Mouse (Mus musculus): ENCODE data around the gene Plxna2. TPM values are rescaled to one million over a fixed set of nuclear protein-coding genes. Genes with fewer than 3 reads are reported as not detected.

The Plxna2 gene
- polyA plus RNA-seq, 1 experiment from 2014 or later: 6.5 TPM

DNA sequence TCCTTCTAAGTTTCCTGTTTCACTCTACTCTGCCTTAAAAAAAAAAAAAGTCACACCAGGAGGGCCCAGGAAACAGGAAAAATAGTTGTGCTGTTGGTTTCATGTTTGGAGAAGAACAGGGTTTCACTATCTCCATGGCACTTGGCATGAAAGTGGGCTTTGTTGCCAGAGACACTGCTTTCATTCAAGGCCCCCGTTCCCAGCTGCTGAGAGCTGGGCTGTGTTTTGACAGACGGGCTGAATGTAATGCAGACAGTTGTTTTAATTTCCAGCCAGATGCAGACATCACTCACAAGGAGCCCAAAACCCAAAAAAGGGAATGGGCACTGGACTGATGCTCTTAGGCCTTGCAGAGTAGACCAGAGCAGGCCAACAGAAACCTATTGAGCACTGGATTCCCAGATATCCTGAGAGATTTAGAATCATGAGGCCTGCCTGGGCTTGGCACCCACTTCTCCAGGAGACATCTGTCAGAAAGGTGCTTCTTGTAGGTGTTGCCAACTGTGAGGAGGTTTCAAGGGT is 124.9 kb downstream of the Plxna2 start:
- Histone ChIP-seq H3K4me1 (ENCODE audit: control insufficient read depth in 2 of 2, insufficient read depth in 2 of 2, low read length in 2 of 2) (peaks cover 13 to 46% of the 10 kb centered on the region in 2 experiments), H3K4me3 (ENCODE audit: control insufficient read depth in 1 of 2, insufficient read depth in 1 of 2, low read depth in 1 of 2, low read length in 2 of 2) (no peak overlapping the region), H3K9ac (ENCODE audit: low read length) (no peak overlapping the region), H3K27me3 (ENCODE audit: control insufficient read depth, insufficient read depth, low read length) (no peaks in the 10 kb centered on the region), H3K36me3 (ENCODE audit: control insufficient read depth, insufficient read depth, low read length) (no peaks in the 10 kb centered on the region), H3K9me3 (ENCODE audit: control insufficient read depth, low read length) (no peaks in the 10 kb centered on the region), H3K27ac (replicated peaks in 1 of 2; ENCODE audit: control insufficient read depth in 1 of 2, insufficient read depth in 1 of 2, low read depth in 2 of 2, low read length in 2 of 2) (peak overlapping the region; percentile 17 to 48; a peak in 1 of 4 replicates), H3K4me2 (ENCODE audit: low read length) (no peak overlapping the region)
- WGBS: 27% methylated on average over 2 of the region's 2 CpGs
- no peak for ATAC-seq (ENCODE audit: insufficient number of reproducible peaks, insufficient read depth, low FRiP score, low read depth)

- H3K27ac ChIP-seq (replicated peaks in 1 of 2; ENCODE audit: control insufficient read depth in 1 of 2, insufficient read depth in 1 of 2, low read depth in 2 of 2, low read length in 2 of 2): no peak overlapping the region
- no peaks in the 10 kb centered on the region for H3K27me3 ChIP-seq (ENCODE audit: control insufficient read depth, insufficient read depth, low read length)
- no peaks in the 10 kb centered on the region for H3K9me3 ChIP-seq (ENCODE audit: control insufficient read depth, low read length)
- no peak overlapping the region for H3K4me2 ChIP-seq (ENCODE audit: low read length)
- H3K4me3 ChIP-seq (ENCODE audit: control insufficient read depth in 1 of 2, insufficient read depth in 1 of 2, low read depth in 1 of 2, low read length in 2 of 2): no peak overlapping the region
- H3K36me3 ChIP-seq (ENCODE audit: control insufficient read depth, insufficient read depth, low read length): peaks cover 6% of the 10 kb centered on the region; the same call in 1 of the 2 replicates
- ATAC-seq (ENCODE audit: insufficient number of reproducible peaks, insufficient read depth, low FRiP score, low read depth): no peak
- WGBS: 77% methylated on average over 2 of the region's 2 CpGs
- no peak overlapping the region for H3K9ac ChIP-seq (ENCODE audit: low read length)
- H3K4me1 ChIP-seq (ENCODE audit: control insufficient read depth in 2 of 2, insufficient read depth in 2 of 2, low read length in 2 of 2): peaks cover 10 to 33% of the 10 kb centered on the region in 2 experiments
Observed at GRCm38 (mm10) chr1:194745177-194745934, 127.3 kb downstream of the Plxna2 start.

- Histone ChIP-seq H3K9me3 (ENCODE audit: control insufficient read depth, low read length) (no peaks in the 10 kb centered on the region), H3K9ac (ENCODE audit: low read length) (no peak overlapping the region), H3K36me3 (ENCODE audit: control insufficient read depth, insufficient read depth, low read length) (peaks cover 19% of the 10 kb centered on the region), H3K4me1 (ENCODE audit: control insufficient read depth in 2 of 2, insufficient read depth in 2 of 2, low read length in 2 of 2) (peaks cover 10 to 33% of the 10 kb centered on the region in 2 experiments), H3K4me2 (ENCODE audit: low read length) (no peak overlapping the region), H3K27ac (replicated peaks in 1 of 2; ENCODE audit: control insufficient read depth in 1 of 2, insufficient read depth in 1 of 2, low read depth in 2 of 2, low read length in 2 of 2) (no peak overlapping the region), H3K27me3 (ENCODE audit: control insufficient read depth, insufficient read depth, low read length) (no peaks in the 10 kb centered on the region), H3K4me3 (ENCODE audit: control insufficient read depth in 1 of 2, insufficient read depth in 1 of 2, low read depth in 1 of 2, low read length in 2 of 2) (no peak overlapping the region)
- 46% methylated on average over 6 of the region's 6 CpGs for WGBS
- peak; percentile 50; the same call in 1 of the 2 replicates for ATAC-seq (ENCODE audit: insufficient number of reproducible peaks, insufficient read depth, low FRiP score, low read depth)
Observed at GRCm38 (mm10) chr1:194746332-194747249, 128.6 kb downstream of the Plxna2 start.

DNA sequence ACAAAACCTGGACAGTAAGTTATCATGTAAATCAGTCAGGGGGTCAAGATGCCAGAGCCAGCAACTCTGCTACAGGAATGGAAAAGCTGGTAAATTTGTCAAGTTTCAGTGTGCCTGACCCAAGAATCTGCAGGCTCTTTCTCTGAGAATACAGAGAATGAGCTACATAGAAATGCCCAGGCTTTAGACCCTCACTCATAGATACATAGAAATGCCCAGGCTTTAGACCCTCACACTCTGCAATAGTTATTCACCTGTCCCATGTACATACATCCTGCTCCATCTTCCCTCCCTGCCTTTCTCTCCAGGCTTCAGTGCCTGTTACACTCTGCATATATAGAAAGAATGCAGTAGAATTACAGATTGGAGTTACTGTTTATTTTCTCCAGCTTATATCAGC is 129.2 kb downstream of the Plxna2 start:
- Histone ChIP-seq H3K4me1 (ENCODE audit: control insufficient read depth in 2 of 2, insufficient read depth in 2 of 2, low read length in 2 of 2) (peaks cover 10 to 33% of the 10 kb centered on the region in 2 experiments), H3K27ac (replicated peaks in 1 of 2; ENCODE audit: control insufficient read depth in 1 of 2, insufficient read depth in 1 of 2, low read depth in 2 of 2, low read length in 2 of 2) (no peak overlapping the region), H3K27me3 (ENCODE audit: control insufficient read depth, insufficient read depth, low read length) (no peaks in the 10 kb centered on the region), H3K4me2 (ENCODE audit: low read length) (no peak overlapping the region), H3K9ac (ENCODE audit: low read length) (no peak overlapping the region), H3K4me3 (ENCODE audit: control insufficient read depth in 1 of 2, insufficient read depth in 1 of 2, low read depth in 1 of 2, low read length in 2 of 2) (no peak overlapping the region), H3K36me3 (ENCODE audit: control insufficient read depth, insufficient read depth, low read length) (peaks cover 25% of the 10 kb centered on the region), H3K9me3 (ENCODE audit: control insufficient read depth, low read length) (no peaks in the 10 kb centered on the region)
- no peak for ATAC-seq (ENCODE audit: insufficient number of reproducible peaks, insufficient read depth, low FRiP score, low read depth)

DNA sequence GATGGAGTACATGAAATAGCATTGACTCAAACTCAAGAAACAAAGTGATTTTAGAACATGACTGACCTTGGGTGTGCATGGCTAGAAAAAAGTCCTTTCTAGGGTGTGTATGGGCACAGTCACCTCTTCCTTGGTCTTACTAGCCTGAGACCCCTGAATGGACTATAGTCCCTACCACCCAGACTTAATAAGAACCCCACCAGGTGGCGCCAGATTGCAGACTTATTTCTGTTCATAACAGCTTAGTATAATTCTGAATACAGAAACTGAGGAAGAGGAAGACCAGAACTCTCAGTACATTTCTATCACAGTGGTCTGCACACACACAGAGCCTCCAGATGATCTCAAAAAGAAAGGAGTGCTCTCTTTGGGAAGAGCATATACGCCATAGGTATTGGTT is 135.2 kb downstream of the Plxna2 start:
- WGBS: 50% methylated on average over 2 of the region's 2 CpGs
- ATAC-seq (ENCODE audit: insufficient number of reproducible peaks, insufficient read depth, low FRiP score, low read depth): no peak

DNA sequence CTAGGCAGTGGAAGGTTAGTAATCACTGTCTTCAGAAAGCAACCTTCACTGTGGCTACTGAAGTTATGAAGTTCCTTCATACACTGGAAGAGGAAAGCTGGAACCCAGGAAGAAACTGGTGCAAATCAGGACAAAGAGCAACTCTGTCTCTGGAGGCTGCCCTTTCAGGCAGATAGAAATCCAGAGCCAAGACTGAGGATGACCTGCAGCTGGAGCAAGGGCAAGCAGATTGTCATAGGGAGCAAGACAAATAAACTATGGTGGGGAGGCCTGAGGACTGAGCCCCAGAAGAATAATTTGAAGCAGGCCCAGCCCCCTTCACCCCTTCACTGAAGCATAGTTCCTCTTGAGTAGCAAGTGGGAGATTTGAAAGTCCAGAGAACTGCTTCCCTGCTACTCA is 138.0 kb downstream of the Plxna2 start:
- Histone ChIP-seq H3K4me3 (ENCODE audit: control insufficient read depth in 1 of 2, insufficient read depth in 1 of 2, low read depth in 1 of 2, low read length in 2 of 2) (no peak overlapping the region), H3K27me3 (ENCODE audit: control insufficient read depth, insufficient read depth, low read length) (no peaks in the 10 kb centered on the region), H3K36me3 (ENCODE audit: control insufficient read depth, insufficient read depth, low read length) (peaks cover 57% of the 10 kb centered on the region), H3K9ac (ENCODE audit: low read length) (no peak overlapping the region), H3K4me1 (ENCODE audit: control insufficient read depth in 2 of 2, insufficient read depth in 2 of 2, low read length in 2 of 2) (no peaks in the 10 kb centered on the region), H3K9me3 (ENCODE audit: control insufficient read depth, low read length) (no peaks in the 10 kb centered on the region), H3K4me2 (ENCODE audit: low read length) (no peak overlapping the region), H3K27ac (replicated peaks in 1 of 2; ENCODE audit: control insufficient read depth in 1 of 2, insufficient read depth in 1 of 2, low read depth in 2 of 2, low read length in 2 of 2) (no peak overlapping the region)
- ATAC-seq (ENCODE audit: insufficient number of reproducible peaks, insufficient read depth, low FRiP score, low read depth): no peak

More for the DNA sequence above, 135.2 kb downstream of the Plxna2 start:
- no peaks in the 10 kb centered on the region for H3K27me3 ChIP-seq (ENCODE audit: control insufficient read depth, insufficient read depth, low read length)
- no peak overlapping the region for H3K9ac ChIP-seq (ENCODE audit: low read length)
- H3K4me1 ChIP-seq (ENCODE audit: control insufficient read depth in 2 of 2, insufficient read depth in 2 of 2, low read length in 2 of 2): peaks cover 0 to under 1% of the 10 kb centered on the region in 2 experiments; a peak in 1 of 4 replicates
- H3K4me3 ChIP-seq (ENCODE audit: control insufficient read depth in 1 of 2, insufficient read depth in 1 of 2, low read depth in 1 of 2, low read length in 2 of 2): no peak overlapping the region
- H3K27ac ChIP-seq (replicated peaks in 1 of 2; ENCODE audit: control insufficient read depth in 1 of 2, insufficient read depth in 1 of 2, low read depth in 2 of 2, low read length in 2 of 2): no peak overlapping the region
- no peak overlapping the region for H3K4me2 ChIP-seq (ENCODE audit: low read length)
- H3K9me3 ChIP-seq (ENCODE audit: control insufficient read depth, low read length): no peaks in the 10 kb centered on the region
- peaks cover 62% of the 10 kb centered on the region for H3K36me3 ChIP-seq (ENCODE audit: control insufficient read depth, insufficient read depth, low read length)

DNA sequence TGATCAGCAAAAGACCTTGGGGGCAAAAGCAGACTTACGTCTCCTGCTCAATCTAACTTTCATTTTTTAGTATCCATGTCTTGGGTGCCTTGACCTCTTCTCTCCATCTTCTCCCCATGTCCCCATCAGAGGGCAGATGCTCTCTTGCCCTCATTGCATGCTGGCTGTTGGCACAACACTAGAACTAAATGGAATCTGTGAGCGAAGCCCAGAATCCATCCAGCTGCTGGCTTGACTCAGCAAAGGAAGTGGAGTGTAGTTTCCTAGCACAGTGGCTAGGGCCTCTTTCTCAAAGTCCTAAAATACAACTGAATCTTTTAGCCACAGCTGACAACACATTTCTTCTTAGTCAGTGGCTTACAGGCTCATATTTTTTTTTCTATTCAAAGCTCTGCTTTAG is 138.4 kb downstream of the Plxna2 start:
- WGBS: 93% methylated on average over 2 of the region's 2 CpGs
- Histone ChIP-seq H3K9me3 (ENCODE audit: control insufficient read depth, low read length) (no peaks in the 10 kb centered on the region), H3K36me3 (ENCODE audit: control insufficient read depth, insufficient read depth, low read length) (peaks cover 53% of the 10 kb centered on the region), H3K4me3 (ENCODE audit: control insufficient read depth in 1 of 2, insufficient read depth in 1 of 2, low read depth in 1 of 2, low read length in 2 of 2) (no peak overlapping the region), H3K27ac (replicated peaks in 1 of 2; ENCODE audit: control insufficient read depth in 1 of 2, insufficient read depth in 1 of 2, low read depth in 2 of 2, low read length in 2 of 2) (no peak overlapping the region), H3K4me2 (ENCODE audit: low read length) (no peak overlapping the region), H3K27me3 (ENCODE audit: control insufficient read depth, insufficient read depth, low read length) (no peaks in the 10 kb centered on the region), H3K9ac (ENCODE audit: low read length) (no peak overlapping the region), H3K4me1 (ENCODE audit: control insufficient read depth in 2 of 2, insufficient read depth in 2 of 2, low read length in 2 of 2) (no peaks in the 10 kb centered on the region)
- no peak for ATAC-seq (ENCODE audit: insufficient number of reproducible peaks, insufficient read depth, low FRiP score, low read depth)
